Mouse (Mus musculus): Measurements from ENCODE around the gene Atxn1.

The Atxn1 gene

GRCm38 (mm10) chr13:45724507-45725259 is 240.1 kb downstream of the Atxn1 start:
- DNase-seq (ENCODE audit: low spot score): no peak

- DNase-seq (ENCODE audit: low spot score): no peak
Measured at GRCm38 (mm10) chr13:45722885-45723284, 241.9 kb downstream of the Atxn1 start.

GRCm38 (mm10) chr13:45721621-45722020 is 243.2 kb downstream of the Atxn1 start:
- no peak for DNase-seq (ENCODE audit: low spot score)

GRCm38 (mm10) chr13:45718850-45719249 is 246.0 kb downstream of the Atxn1 start:
- no peak for DNase-seq (ENCODE audit: low spot score)

GRCm38 (mm10) chr13:45715583-45716180 is 249.1 kb downstream of the Atxn1 start:
- no peak for DNase-seq (ENCODE audit: low spot score)

GRCm38 (mm10) chr13:45710041-45710440 is 254.8 kb downstream of the Atxn1 start:
- DNase-seq (ENCODE audit: low spot score): no peak

GRCm38 (mm10) chr13:45709402-45709801 is 255.4 kb downstream of the Atxn1 start:
- DNase-seq (ENCODE audit: low spot score): no peak

- no peak for DNase-seq (ENCODE audit: low spot score)
Measured at GRCm38 (mm10) chr13:45701296-45701790, 263.5 kb downstream of the Atxn1 start.

GRCm38 (mm10) chr13:45698982-45699381 is 265.8 kb downstream of the Atxn1 start:
- no peak for DNase-seq (ENCODE audit: low spot score)

GRCm38 (mm10) chr13:45696009-45696408 is 268.8 kb downstream of the Atxn1 start:
- DNase-seq (ENCODE audit: low spot score): no peak

GRCm38 (mm10) chr13:45694921-45695437 is 269.8 kb downstream of the Atxn1 start:
- no peak for DNase-seq (ENCODE audit: low spot score)

- no peak for DNase-seq (ENCODE audit: low spot score)
Measured at GRCm38 (mm10) chr13:45693953-45694352, 270.9 kb downstream of the Atxn1 start.

- no peak for DNase-seq (ENCODE audit: low spot score)
Measured at GRCm38 (mm10) chr13:45693534-45693933, 271.3 kb downstream of the Atxn1 start.

- no peak for DNase-seq (ENCODE audit: low spot score)
Measured at GRCm38 (mm10) chr13:45693126-45693525, 271.7 kb downstream of the Atxn1 start.

GRCm38 (mm10) chr13:45692440-45692839 is 272.4 kb downstream of the Atxn1 start:
- peak; percentile 27 for DNase-seq (ENCODE audit: low spot score)

GRCm38 (mm10) chr13:45690426-45690825 is 274.4 kb downstream of the Atxn1 start:
- no peak for DNase-seq (ENCODE audit: low spot score)

GRCm38 (mm10) chr13:45688864-45689263 is 275.9 kb downstream of the Atxn1 start:
- no peak for DNase-seq (ENCODE audit: low spot score)

- DNase-seq (ENCODE audit: low spot score): no peak
Measured at GRCm38 (mm10) chr13:45687581-45687980, 277.2 kb downstream of the Atxn1 start.

- DNase-seq (ENCODE audit: low spot score): no peak
Measured at GRCm38 (mm10) chr13:45686309-45686582, 278.6 kb downstream of the Atxn1 start.

- DNase-seq (ENCODE audit: low spot score): no peak
Measured at GRCm38 (mm10) chr13:45685575-45686308, 279.1 kb downstream of the Atxn1 start.

GRCm38 (mm10) chr13:45684891-45685311 is 279.9 kb downstream of the Atxn1 start:
- DNase-seq (ENCODE audit: low spot score): no peak

- no peak for DNase-seq (ENCODE audit: low spot score)
Measured at GRCm38 (mm10) chr13:45683991-45684390, 280.8 kb downstream of the Atxn1 start.

GRCm38 (mm10) chr13:45681196-45681595 is 283.6 kb downstream of the Atxn1 start:
- no peak for DNase-seq (ENCODE audit: low spot score)
